Mouse (Mus musculus) limb, embryonic 11.5 days (tissue): ENCODE measurements at regions not wholly inside any gene's neighbourhood (a gene's known extent, or its start where the extent isn't known, plus 50 kb on each side); places are given as distances from the start of the nearest gene placed in this dataset. TPM values are rescaled to one million over a fixed set of nuclear protein-coding genes. Genes with fewer than 3 reads are reported as not detected.

ENCODE experiments used
- microRNA-seq: library from miRNA; unstranded; fragments of <30 nt; microRNA quantifications from one replicate; pipeline ENCODE4, GENCODE M21; 2016

Small RNAs in the stretch of these regions (microRNA-seq; reads per million reads assigned to microRNA genes)
- gene Gm27392, result not detected
